Mouse (Mus musculus): Measurements from ENCODE around the gene Ppp2r5c. TPM values are rescaled to one million over a fixed set of nuclear protein-coding genes. Genes with fewer than 3 reads are reported as not detected.

The Ppp2r5c gene
- total and polyA plus RNA-seq, 2 experiments from 2014 or later, result 104 to 118 TPM

GRCm38 (mm10) chr12:110590804-110591259 is 143.9 kb downstream of the Ppp2r5c start:
- ATAC-seq (ENCODE audit: insufficient read depth, low read depth), result peak; percentile 13
- Histone ChIP-seq H3K4me3 (ENCODE audit: low read depth, low read length) (peak overlapping the region; percentile 85), H3K36me3 (replicated peaks; ENCODE audit: control insufficient read depth, insufficient read depth, low read length) (no peaks in the 10 kb centered on the region), H3K4me1 (ENCODE audit: control insufficient read depth, insufficient read depth) (peaks cover 12% of the 10 kb centered on the region), H3K9ac (replicated peaks; ENCODE audit: low read depth, low read length) (peak overlapping the region; percentile 77), H3K4me2 (ENCODE audit: low read depth, low read length) (peak overlapping the region; percentile 94), H3K27ac (ENCODE audit: low read depth) (peak overlapping the region; percentile 96), H3K9me3 (replicated peaks; ENCODE audit: control insufficient read depth, low read length) (no peaks in the 10 kb centered on the region), H3K27me3 (ENCODE audit: control insufficient read depth, insufficient read depth, low read length) (no peaks in the 10 kb centered on the region)
- DNase-seq (ENCODE audit: low spot score), result no peak
- WGBS, result 1% methylated on average over 15 of the region's 15 CpGs
- TF ChIP-seq CTCF (IDR thresholded peaks at IDR 0.05; ENCODE audit: low read depth) (no peak), EP300 (IDR thresholded peaks at IDR 0.05; ENCODE audit: low read depth) (no peak)

- Histone ChIP-seq H3K4me1 (ENCODE audit: control insufficient read depth, insufficient read depth) (peaks cover 12% of the 10 kb centered on the region), H3K27ac (ENCODE audit: low read depth) (peak overlapping the region; percentile 96), H3K36me3 (replicated peaks; ENCODE audit: control insufficient read depth, insufficient read depth, low read length) (no peaks in the 10 kb centered on the region), H3K9me3 (replicated peaks; ENCODE audit: control insufficient read depth, low read length) (no peaks in the 10 kb centered on the region), H3K4me3 (ENCODE audit: low read depth, low read length) (peak overlapping the region; percentile 85), H3K27me3 (ENCODE audit: control insufficient read depth, insufficient read depth, low read length) (no peaks in the 10 kb centered on the region), H3K9ac (replicated peaks; ENCODE audit: low read depth, low read length) (peak overlapping the region; percentile 77), H3K4me2 (ENCODE audit: low read depth, low read length) (peak overlapping the region; percentile 94)
- peak; percentile 96 for ATAC-seq (ENCODE audit: insufficient read depth, low read depth)
- peak; percentile 99 for DNase-seq (ENCODE audit: low spot score)
- peak; percentile 100 for TF ChIP-seq EP300 (IDR thresholded peaks at IDR 0.05; ENCODE audit: low read depth)
- no peak for TF ChIP-seq CTCF (IDR thresholded peaks at IDR 0.05; ENCODE audit: low read depth)
- WGBS, result 1% methylated on average over 56 of the region's 56 CpGs
Observed at GRCm38 (mm10) chr12:110591260-110591883, 144.5 kb downstream of the Ppp2r5c start.

- WGBS, result 7% methylated on average over 7 of the region's 7 CpGs
- Histone ChIP-seq H3K4me3 (ENCODE audit: low read depth, low read length) (no peak overlapping the region), H3K27me3 (ENCODE audit: control insufficient read depth, insufficient read depth, low read length) (no peaks in the 10 kb centered on the region), H3K36me3 (replicated peaks; ENCODE audit: control insufficient read depth, insufficient read depth, low read length) (no peaks in the 10 kb centered on the region), H3K4me2 (ENCODE audit: low read depth, low read length) (no peak overlapping the region), H3K9me3 (replicated peaks; ENCODE audit: control insufficient read depth, low read length) (no peaks in the 10 kb centered on the region), H3K9ac (replicated peaks; ENCODE audit: low read depth, low read length) (no peak overlapping the region), H3K4me1 (ENCODE audit: control insufficient read depth, insufficient read depth) (peaks cover 20% of the 10 kb centered on the region), H3K27ac (ENCODE audit: low read depth) (no peak overlapping the region)
- ATAC-seq (ENCODE audit: insufficient read depth, low read depth), result no peak
- TF ChIP-seq EP300 (IDR thresholded peaks at IDR 0.05; ENCODE audit: low read depth), result no peak
- peak; percentile 59 for TF ChIP-seq CTCF (IDR thresholded peaks at IDR 0.05; ENCODE audit: low read depth)
- DNase-seq (ENCODE audit: low spot score), result no peak
Observed at GRCm38 (mm10) chr12:110598527-110598926, 151.6 kb downstream of the Ppp2r5c start.

- Histone ChIP-seq H3K36me3 (replicated peaks; ENCODE audit: control insufficient read depth, insufficient read depth, low read length) (no peaks in the 10 kb centered on the region), H3K9me3 (replicated peaks; ENCODE audit: control insufficient read depth, low read length) (no peaks in the 10 kb centered on the region), H3K27me3 (ENCODE audit: control insufficient read depth, insufficient read depth, low read length) (no peaks in the 10 kb centered on the region), H3K4me1 (ENCODE audit: control insufficient read depth, insufficient read depth) (peaks cover 24% of the 10 kb centered on the region), H3K9ac (replicated peaks; ENCODE audit: low read depth, low read length) (no peak overlapping the region), H3K4me3 (ENCODE audit: low read depth, low read length) (no peak overlapping the region), H3K4me2 (ENCODE audit: low read depth, low read length) (no peak overlapping the region), H3K27ac (ENCODE audit: low read depth) (no peak overlapping the region)
- DNase-seq (ENCODE audit: low spot score), result no peak
- ATAC-seq (ENCODE audit: insufficient read depth, low read depth), result no peak
- no peak for TF ChIP-seq EP300 (IDR thresholded peaks at IDR 0.05; ENCODE audit: low read depth)
- no peak for TF ChIP-seq CTCF (IDR thresholded peaks at IDR 0.05; ENCODE audit: low read depth)
- WGBS, result 48% methylated on average over 4 of the region's 4 CpGs
Observed at GRCm38 (mm10) chr12:110599791-110600190, 152.9 kb downstream of the Ppp2r5c start.

- TF ChIP-seq CTCF (IDR thresholded peaks at IDR 0.05; ENCODE audit: low read depth), result no peak
- no peak for TF ChIP-seq EP300 (IDR thresholded peaks at IDR 0.05; ENCODE audit: low read depth)
- H3K36me3 ChIP-seq (replicated peaks; ENCODE audit: control insufficient read depth, insufficient read depth, low read length), result no peaks in the 10 kb centered on the region
- no peak overlapping the region for H3K27ac ChIP-seq (ENCODE audit: low read depth)
- 51% methylated on average over 13 of the region's 13 CpGs for WGBS
- H3K4me3 ChIP-seq (ENCODE audit: low read depth, low read length), result peak overlapping the region; percentile 93
- peak overlapping the region; percentile 79 for H3K4me2 ChIP-seq (ENCODE audit: low read depth, low read length)
- no peak for ATAC-seq (ENCODE audit: insufficient read depth, low read depth)
- no peak for DNase-seq (ENCODE audit: low spot score)
- no peaks in the 10 kb centered on the region for H3K9me3 ChIP-seq (replicated peaks; ENCODE audit: control insufficient read depth, low read length)
- H3K4me1 ChIP-seq (ENCODE audit: control insufficient read depth, insufficient read depth), result peaks cover 24% of the 10 kb centered on the region
- no peak overlapping the region for H3K9ac ChIP-seq (replicated peaks; ENCODE audit: low read depth, low read length)
- no peaks in the 10 kb centered on the region for H3K27me3 ChIP-seq (ENCODE audit: control insufficient read depth, insufficient read depth, low read length)
Observed at GRCm38 (mm10) chr12:110600225-110600991, 153.5 kb downstream of the Ppp2r5c start.

Measured in heart, postnatal 0 days (tissue).